Mouse (Mus musculus): Measurements from ENCODE around the gene Oog3.

The Oog3 gene

DNA sequence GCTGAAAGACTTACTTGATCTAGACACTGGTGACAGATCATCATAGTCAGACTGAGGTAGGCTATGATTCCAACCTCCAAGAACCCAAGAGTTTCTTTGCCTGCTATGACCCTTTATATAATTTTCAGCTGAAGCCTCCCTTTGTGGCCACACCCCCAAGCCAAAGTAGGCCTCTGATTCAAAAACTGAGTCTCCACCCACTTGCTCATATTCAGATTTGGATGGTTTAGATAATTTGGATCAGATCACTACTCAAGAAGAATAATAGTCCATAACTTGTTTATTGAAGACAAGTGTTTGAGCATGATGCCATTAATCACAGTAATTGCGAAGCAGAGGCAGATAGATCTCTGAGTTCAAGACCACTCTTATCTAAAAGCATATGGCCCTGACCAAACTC, at the start of gene Oog3:
Gene Oog3, minus strand, starts transcription at position 101 of the 400 bp plus-strand sequence.
- WGBS: 82% methylated on average over 1 of the region's 1 CpGs

DNA sequence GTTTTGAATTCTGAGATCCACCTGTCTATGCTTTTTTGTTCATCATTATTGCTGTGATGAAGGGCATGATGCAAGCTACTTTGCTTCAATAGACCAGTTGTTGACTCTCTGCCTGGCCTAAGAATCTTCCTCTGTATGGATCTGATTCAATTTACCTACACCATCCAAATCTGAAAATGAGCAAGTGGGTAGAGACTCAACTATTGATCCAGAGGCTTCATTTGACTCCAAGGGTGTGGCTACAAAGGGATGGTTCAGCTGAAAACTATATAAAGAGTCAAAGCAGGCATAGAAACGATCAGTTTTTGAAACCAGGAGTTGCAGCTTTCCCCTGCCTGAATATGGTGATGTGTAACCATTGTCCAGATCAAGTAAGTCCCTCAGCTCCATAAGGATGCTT, 28.0 kb upstream of the Oog3 start, which contains the start of gene Oog2:
Gene Oog2, plus strand, starts transcription at position 301 of the 400 bp plus-strand sequence.
- 23% methylated on average over 1 of the region's 1 CpGs for WGBS
